Mouse (Mus musculus) ovary, postnatal 36 days (tissue): ENCODE results near the gene Hist1h4a.
A peak's percentile ranks its signal among the peaks of the same experiment; 100 is the strongest.
"Not testable (repeated sequence)": the region's sequence is repeated elsewhere in the genome, so short reads cannot be mapped to it uniquely, and the experiment has no call there.

Source experiments
- DNase-seq: peaks from one replicate; pipeline ENCODE4 v3.0.0; 2022; ENCODE audit warnings: low spot score, mixed read lengths

The Hist1h4a gene

DNA sequence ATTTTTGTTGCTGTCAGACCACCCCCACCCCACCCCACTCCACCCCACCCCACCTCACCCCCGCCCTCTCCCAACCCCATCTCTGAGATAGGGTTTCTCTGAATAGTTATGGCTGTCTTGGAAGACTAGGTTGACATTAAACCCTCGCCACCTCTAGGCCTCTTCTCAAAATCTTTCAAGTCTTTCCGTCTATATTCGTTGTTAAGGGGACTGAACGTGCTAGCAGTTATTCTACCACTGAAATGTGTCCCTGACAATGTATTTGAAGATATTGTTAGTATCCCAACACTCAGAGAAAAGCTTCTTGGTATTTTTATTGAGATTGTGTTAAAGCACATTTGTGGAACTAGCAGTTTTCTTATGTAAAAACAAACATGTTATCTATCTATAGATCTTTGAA, 20.1 kb downstream of the Hist1h4a start:
- DNase-seq = no peak

GRCm38 (mm10) chr13:23740256-23740840, 20.7 kb downstream of the Hist1h4a start:
- DNase-seq = no peak

DNA sequence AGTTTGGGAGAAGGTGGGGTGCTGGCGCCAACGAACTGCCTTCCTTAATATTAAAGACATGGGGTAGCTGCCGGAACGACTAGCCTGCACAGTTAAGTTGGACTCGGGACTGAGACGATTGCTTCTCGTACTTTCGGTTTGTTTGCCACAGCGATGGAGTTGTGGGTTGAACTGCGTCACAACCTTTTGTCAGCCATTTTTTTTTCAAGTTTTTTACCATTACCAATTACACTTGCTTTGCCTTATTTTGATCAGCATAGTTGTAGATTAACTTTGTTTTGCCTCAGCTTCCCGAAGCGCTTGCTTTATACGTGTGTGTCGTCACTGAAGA, 21.1 kb downstream of the Hist1h4a start:
- no peak for DNase-seq

DNA sequence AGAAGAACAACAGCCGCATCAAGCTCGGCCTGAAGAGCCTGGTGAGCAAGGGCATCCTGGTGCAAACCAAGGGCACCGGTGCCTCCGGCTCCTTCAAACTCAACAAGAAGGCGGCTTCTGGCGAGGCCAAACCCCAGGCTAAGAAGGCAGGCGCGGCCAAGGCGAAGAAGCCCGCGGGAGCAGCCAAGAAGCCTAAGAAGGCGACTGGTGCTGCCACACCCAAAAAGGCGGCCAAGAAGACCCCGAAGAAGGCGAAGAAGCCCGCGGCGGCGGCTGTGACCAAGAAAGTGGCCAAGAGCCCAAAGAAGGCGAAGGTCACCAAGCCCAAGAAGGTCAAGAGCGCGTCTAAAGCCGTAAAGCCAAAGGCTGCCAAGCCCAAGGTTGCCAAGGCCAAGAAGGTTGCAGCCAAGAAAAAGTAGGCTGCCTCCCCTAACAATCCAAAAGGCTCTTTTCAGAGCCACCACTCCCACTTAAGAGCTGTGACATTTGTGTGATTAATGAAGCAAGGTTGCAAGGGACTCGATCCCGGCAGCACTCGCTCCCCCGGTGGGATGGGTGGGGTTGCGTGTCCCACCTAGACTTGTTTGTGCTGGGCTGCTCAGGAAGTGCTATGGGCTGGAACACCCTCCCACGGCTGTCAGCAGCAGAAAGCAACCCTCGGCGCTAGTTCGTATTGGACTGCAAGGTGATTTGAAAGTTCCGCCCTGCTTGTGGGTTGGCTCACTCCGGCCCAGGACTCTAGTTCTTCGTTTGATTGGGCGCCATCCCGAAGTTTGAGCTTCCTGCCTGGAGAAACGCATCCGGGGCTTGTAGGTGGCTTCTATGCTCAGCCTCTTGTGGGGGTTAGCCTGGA, 21.7 kb downstream of the Hist1h4a start:
- peak; percentile 87 for DNase-seq

DNA sequence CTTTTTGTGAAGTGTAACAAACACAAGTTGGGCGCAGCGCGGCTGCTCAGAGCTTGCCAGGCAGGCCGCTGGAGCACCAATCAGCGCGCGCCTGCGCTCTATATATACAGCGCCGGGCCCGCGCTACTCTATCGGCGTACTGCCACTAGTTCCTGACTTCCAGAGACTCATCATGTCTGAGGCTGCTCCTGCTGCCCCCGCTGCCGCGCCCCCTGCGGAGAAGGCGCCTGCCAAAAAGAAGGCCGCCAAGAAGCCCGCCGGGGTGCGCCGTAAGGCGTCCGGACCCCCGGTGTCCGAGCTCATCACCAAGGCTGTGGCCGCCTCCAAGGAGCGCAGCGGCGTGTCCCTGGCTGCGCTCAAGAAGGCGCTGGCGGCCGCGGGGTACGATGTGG, 22.4 kb downstream of the Hist1h4a start, which contains the start of gene Hist1h1c:
Hist1h1c (plus strand) TSS at position 132 of the 392 bp plus-strand sequence.
- DNase-seq = peak; percentile 90

GRCm38 (mm10) chr13:23738041-23738440, 23.0 kb downstream of the Hist1h4a start:
- no peak for DNase-seq

DNA sequence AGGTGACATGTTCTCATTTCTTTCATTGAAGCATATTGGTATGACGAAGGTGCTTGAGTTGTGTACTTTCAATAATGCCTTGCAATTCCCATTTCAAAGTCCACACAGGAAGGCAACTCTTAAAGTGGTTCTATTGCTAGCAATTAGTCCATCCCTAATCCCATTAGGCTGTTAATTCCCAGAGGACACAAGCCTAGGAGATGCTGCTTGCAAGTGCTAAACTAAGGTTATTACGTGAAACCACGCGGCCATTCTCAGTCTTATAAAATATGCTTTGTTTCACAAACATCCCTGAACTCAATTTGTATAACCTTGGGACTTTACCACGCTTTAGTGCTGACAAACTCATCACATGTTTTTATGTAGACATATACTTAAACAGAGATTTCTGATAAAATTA, 23.9 kb downstream of the Hist1h4a start:
- DNase-seq = no peak

DNA sequence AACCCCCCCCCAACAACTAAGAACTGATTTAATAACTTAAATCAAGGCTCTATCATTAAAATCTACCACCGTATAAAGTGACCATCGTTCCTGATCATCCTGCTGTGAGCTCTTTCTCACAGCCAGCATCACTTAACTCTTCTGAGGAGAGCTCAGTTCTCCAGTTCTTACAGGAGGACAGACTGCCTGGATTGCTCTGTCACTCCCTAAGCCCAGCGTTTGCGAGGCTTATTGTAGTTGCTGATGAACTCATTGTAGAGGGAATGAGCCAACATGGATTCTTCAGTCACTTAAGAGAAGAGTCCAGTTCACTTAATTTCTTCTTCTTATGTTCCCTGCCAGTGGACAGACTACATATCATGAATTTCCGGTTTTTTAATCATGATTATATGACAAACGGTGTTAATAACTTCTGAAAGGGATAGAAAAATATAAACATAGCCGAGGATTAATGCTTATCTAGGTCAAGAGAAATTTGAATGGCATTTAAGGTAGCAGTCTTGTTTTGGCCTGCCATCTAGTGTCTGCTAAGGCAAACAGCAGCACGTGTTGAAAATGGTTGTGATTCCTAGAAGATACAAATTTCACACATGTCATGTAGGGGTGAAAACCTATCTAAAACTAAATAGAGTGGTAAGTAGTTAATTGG, 28.8 kb downstream of the Hist1h4a start:
- no peak for DNase-seq

DNA sequence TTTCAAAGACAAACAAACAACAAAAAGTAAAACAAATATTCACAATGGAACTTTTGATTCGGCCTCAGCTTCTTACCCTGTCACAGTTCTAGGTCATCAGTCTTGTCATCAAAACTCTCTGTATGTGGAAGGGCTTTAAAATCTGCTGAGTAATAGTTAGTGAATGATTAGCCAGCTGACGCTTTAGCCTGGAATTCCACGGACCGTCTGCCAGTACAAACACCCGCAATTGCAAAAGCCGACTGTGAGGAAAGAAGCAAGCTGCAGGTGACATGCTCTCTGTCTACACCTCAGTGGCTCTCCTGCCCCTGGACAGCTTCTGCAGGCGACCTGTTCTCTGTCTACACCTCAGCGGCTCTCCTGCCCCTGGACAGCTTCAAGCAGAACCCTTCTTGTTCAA, 30.6 kb downstream of the Hist1h4a start:
- no peak for DNase-seq

GRCm38 (mm10) chr13:23729706-23730105, 31.3 kb downstream of the Hist1h4a start:
- no peak for DNase-seq

- no peak for DNase-seq
These were observed 31.9 kb downstream of the Hist1h4a start for GRCm38 (mm10) chr13:23729192-23729525.

DNA sequence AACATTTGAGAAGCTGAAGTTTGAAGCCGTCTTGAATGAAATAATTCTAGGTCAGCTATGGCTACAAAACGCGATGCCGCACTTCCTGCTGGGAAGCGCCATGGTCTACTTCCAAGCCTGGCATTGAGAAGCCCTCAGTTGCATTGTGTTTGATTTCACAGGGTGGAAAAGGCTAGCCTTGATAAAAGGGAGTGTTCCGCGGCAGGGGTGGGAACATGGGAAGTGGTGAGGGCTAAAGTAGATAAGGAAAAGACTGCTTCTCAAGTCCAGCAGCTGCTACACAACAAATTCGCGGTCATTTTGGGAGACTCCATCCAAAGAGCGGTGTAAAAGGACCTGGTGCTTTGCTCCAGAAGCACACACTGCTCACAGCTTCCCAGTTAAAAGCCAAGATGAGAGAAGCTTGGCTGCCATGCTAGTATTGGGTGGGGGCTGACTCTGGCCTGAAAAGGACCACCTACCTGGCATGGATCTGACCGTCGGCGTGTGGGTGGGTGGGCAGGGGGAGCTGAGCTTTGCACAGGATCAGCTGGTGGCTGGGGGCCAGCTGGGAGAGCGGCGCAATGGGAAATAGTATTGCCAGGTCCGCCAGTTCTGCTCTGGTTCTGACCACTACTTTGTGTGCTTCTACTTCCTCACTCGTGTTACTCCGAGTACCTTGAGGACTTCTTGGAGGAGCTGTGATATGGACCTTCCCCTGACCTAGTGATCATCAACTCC, 32.4 kb downstream of the Hist1h4a start:
- no peak for DNase-seq

DNA sequence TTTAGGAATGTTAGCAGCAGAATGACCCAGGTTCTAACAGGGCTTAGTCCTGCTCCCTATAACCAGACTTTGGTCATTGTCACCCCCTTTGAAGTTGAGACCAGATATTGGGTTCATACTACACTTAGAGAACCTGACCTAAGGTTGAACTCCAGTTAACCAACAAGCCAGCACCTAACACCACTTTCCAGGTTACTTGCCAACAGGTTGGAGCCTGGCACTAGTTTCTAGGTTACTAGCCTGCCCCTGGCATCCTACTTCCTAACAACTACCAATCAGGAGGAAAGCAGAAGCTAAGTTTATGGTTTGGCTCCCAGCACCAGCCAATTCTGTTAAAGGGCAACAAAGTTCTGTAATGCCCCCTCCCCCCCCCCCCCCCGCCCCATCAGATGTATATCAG, 35.8 kb downstream of the Hist1h4a start:
- no peak for DNase-seq

GRCm38 (mm10) chr13:23724239-23724638, 36.8 kb downstream of the Hist1h4a start:
- DNase-seq = no peak

- DNase-seq = not testable (repeated sequence)
These were observed 43.3 kb downstream of the Hist1h4a start for GRCm38 (mm10) chr13:23717593-23718245.

DNA sequence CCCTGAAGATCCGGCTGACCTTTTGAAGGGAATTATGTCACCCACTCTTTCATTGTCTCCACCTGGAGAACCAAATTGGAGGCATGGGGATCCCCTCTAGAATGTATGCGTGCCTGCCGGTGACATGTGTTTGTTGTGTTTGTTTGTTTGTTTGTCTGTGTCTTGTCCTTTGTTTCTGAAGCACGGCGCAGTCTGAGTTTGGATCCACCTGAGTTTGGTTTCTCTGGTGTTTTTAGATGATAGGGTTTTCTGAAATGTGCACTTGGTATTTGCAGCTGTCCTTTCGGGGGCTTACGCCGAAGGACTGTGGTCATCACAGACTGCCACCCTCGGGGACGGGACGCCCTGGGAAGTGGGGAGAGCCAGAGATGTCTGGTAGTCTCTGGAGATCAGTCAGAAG, 43.9 kb downstream of the Hist1h4a start:
- DNase-seq = no peak

GRCm38 (mm10) chr13:23716261-23717042, 44.6 kb downstream of the Hist1h4a start:
- DNase-seq = no peak
